Mouse (Mus musculus): ENCODE results near the gene Rhod. TPM values are rescaled to one million over a fixed set of nuclear protein-coding genes. Genes with fewer than 3 reads are reported as not detected.
A peak's percentile ranks its signal among the peaks of the same experiment; 100 is the strongest.

The Rhod gene
- total and polyA plus RNA-seq, 2 experiments from 2014 or later: 16.0 to 35.0 TPM

GRCm38 (mm10) chr19:4396998-4397797 lies 42.0 kb downstream of the Rhod start:
- peak; percentile 98 for DNase-seq (ENCODE audit: low spot score)
- Histone ChIP-seq H3K27ac (ENCODE audit: low read depth) (peak overlapping the region; percentile 98), H3K4me1 (ENCODE audit: control insufficient read depth, insufficient read depth) (peaks cover 23% of the 10 kb centered on the region), H3K9ac (replicated peaks; ENCODE audit: low read depth, low read length) (peak overlapping the region; percentile 100), H3K4me2 (ENCODE audit: low read depth, low read length) (peak overlapping the region; percentile 92), H3K27me3 (ENCODE audit: control insufficient read depth, insufficient read depth, low read length) (no peaks in the 10 kb centered on the region), H3K9me3 (replicated peaks; ENCODE audit: control insufficient read depth, low read length) (no peaks in the 10 kb centered on the region), H3K36me3 (replicated peaks; ENCODE audit: control insufficient read depth, insufficient read depth, low read length) (no peaks in the 10 kb centered on the region), H3K4me3 (ENCODE audit: low read depth, low read length) (peak overlapping the region; percentile 100)
- ATAC-seq (ENCODE audit: insufficient read depth, low read depth): peak; percentile 93
- WGBS: under 1% methylated on average over 49 of the region's 90 CpGs
- TF ChIP-seq CTCF (IDR thresholded peaks at IDR 0.05; ENCODE audit: low read depth): no peak
- no peak for TF ChIP-seq EP300 (IDR thresholded peaks at IDR 0.05; ENCODE audit: low read depth)

- Histone ChIP-seq H3K27ac (ENCODE audit: low read depth) (peak overlapping the region; percentile 98), H3K4me2 (ENCODE audit: low read depth, low read length) (peak overlapping the region; percentile 70), H3K9ac (replicated peaks; ENCODE audit: low read depth, low read length) (peak overlapping the region; percentile 100), H3K4me1 (ENCODE audit: control insufficient read depth, insufficient read depth) (peaks cover 23% of the 10 kb centered on the region), H3K36me3 (replicated peaks; ENCODE audit: control insufficient read depth, insufficient read depth, low read length) (peaks cover 3% of the 10 kb centered on the region; the same call in 1 of the 2 replicates), H3K9me3 (replicated peaks; ENCODE audit: control insufficient read depth, low read length) (no peaks in the 10 kb centered on the region), H3K4me3 (ENCODE audit: low read depth, low read length) (peak overlapping the region; percentile 100), H3K27me3 (ENCODE audit: control insufficient read depth, insufficient read depth, low read length) (no peaks in the 10 kb centered on the region)
- under 1% methylated on average over 79 of the region's 80 CpGs for WGBS
- peak; percentile 14 for DNase-seq (ENCODE audit: low spot score)
- peak; percentile 3 for ATAC-seq (ENCODE audit: insufficient read depth, low read depth)
- TF ChIP-seq EP300 (IDR thresholded peaks at IDR 0.05; ENCODE audit: low read depth) (no peak), CTCF (IDR thresholded peaks at IDR 0.05; ENCODE audit: low read depth) (no peak)
These were observed 42.9 kb downstream of the Rhod start for GRCm38 (mm10) chr19:4396081-4396997.

- no peaks in the 10 kb centered on the region for H3K27me3 ChIP-seq (ENCODE audit: control insufficient read depth, insufficient read depth, low read length)
- H3K4me3 ChIP-seq (ENCODE audit: low read depth, low read length): no peak overlapping the region
- ATAC-seq (ENCODE audit: insufficient read depth, low read depth) (no peak), DNase-seq (ENCODE audit: low spot score) (no peak)
- H3K9me3 ChIP-seq (replicated peaks; ENCODE audit: control insufficient read depth, low read length): no peaks in the 10 kb centered on the region
- no peak overlapping the region for H3K27ac ChIP-seq (ENCODE audit: low read depth)
- no peak overlapping the region for H3K9ac ChIP-seq (replicated peaks; ENCODE audit: low read depth, low read length)
- no peaks in the 10 kb centered on the region for H3K4me1 ChIP-seq (ENCODE audit: control insufficient read depth, insufficient read depth)
- H3K36me3 ChIP-seq (replicated peaks; ENCODE audit: control insufficient read depth, insufficient read depth, low read length): peaks cover 18% of the 10 kb centered on the region; the same call in 1 of the 2 replicates
- no peak overlapping the region for H3K4me2 ChIP-seq (ENCODE audit: low read depth, low read length)
- no peak for TF ChIP-seq EP300 (IDR thresholded peaks at IDR 0.05; ENCODE audit: low read depth)
- TF ChIP-seq CTCF (IDR thresholded peaks at IDR 0.05; ENCODE audit: low read depth): no peak
These were observed 52.0 kb downstream of the Rhod start for GRCm38 (mm10) chr19:4387276-4387675.

- no peak overlapping the region for H3K9ac ChIP-seq (replicated peaks; ENCODE audit: low read depth, low read length)
- H3K36me3 ChIP-seq (replicated peaks; ENCODE audit: control insufficient read depth, insufficient read depth, low read length): peaks cover 10% of the 10 kb centered on the region; the same call in 1 of the 2 replicates
- ATAC-seq (ENCODE audit: insufficient read depth, low read depth) (no peak), DNase-seq (ENCODE audit: low spot score) (no peak)
- TF ChIP-seq EP300 (IDR thresholded peaks at IDR 0.05; ENCODE audit: low read depth): no peak
- no peak for TF ChIP-seq CTCF (IDR thresholded peaks at IDR 0.05; ENCODE audit: low read depth)
- H3K27me3 ChIP-seq (ENCODE audit: control insufficient read depth, insufficient read depth, low read length): no peaks in the 10 kb centered on the region
- peaks cover 4% of the 10 kb centered on the region; the same call in 1 of the 2 replicates for H3K4me1 ChIP-seq (ENCODE audit: control insufficient read depth, insufficient read depth)
- H3K27ac ChIP-seq (ENCODE audit: low read depth): no peak overlapping the region
- WGBS: 81% methylated on average over 4 of the region's 4 CpGs
- H3K4me2 ChIP-seq (ENCODE audit: low read depth, low read length): no peak overlapping the region
- no peak overlapping the region for H3K4me3 ChIP-seq (ENCODE audit: low read depth, low read length)
- H3K9me3 ChIP-seq (replicated peaks; ENCODE audit: control insufficient read depth, low read length): no peaks in the 10 kb centered on the region
These were observed 54.2 kb downstream of the Rhod start for GRCm38 (mm10) chr19:4385026-4385425.

- DNase-seq (ENCODE audit: low spot score): no peak
- 38% methylated on average over 1 of the region's 1 CpGs for WGBS
- Histone ChIP-seq H3K4me1 (ENCODE audit: control insufficient read depth, insufficient read depth) (peaks cover 4% of the 10 kb centered on the region; the same call in 1 of the 2 replicates), H3K27me3 (ENCODE audit: control insufficient read depth, insufficient read depth, low read length) (no peaks in the 10 kb centered on the region), H3K36me3 (replicated peaks; ENCODE audit: control insufficient read depth, insufficient read depth, low read length) (peaks cover 13% of the 10 kb centered on the region; the same call in 1 of the 2 replicates), H3K9me3 (replicated peaks; ENCODE audit: control insufficient read depth, low read length) (no peaks in the 10 kb centered on the region), H3K4me3 (ENCODE audit: low read depth, low read length) (no peak overlapping the region), H3K27ac (ENCODE audit: low read depth) (no peak overlapping the region), H3K4me2 (ENCODE audit: low read depth, low read length) (no peak overlapping the region), H3K9ac (replicated peaks; ENCODE audit: low read depth, low read length) (no peak overlapping the region)
- ATAC-seq (ENCODE audit: insufficient read depth, low read depth): no peak
- TF ChIP-seq EP300 (IDR thresholded peaks at IDR 0.05; ENCODE audit: low read depth) (no peak), CTCF (IDR thresholded peaks at IDR 0.05; ENCODE audit: low read depth) (no peak)
These were observed 54.9 kb downstream of the Rhod start for GRCm38 (mm10) chr19:4384322-4384721.

Data from heart, postnatal 0 days (tissue).